Mouse (Mus musculus): ENCODE results near the gene Hecw2. TPM values are rescaled to one million over a fixed set of nuclear protein-coding genes. Genes with fewer than 3 reads are reported as not detected.

Hecw2 gene
- polyA plus RNA-seq, 1 experiment, result 1.3 TPM

GRCm38 (mm10) chr1:54133802-54134436 lies 61.0 kb downstream of the Hecw2 start:
- no peaks in the 10 kb centered on the region for H3K36me3 ChIP-seq (ENCODE audit: control insufficient read depth, insufficient read depth, low read length)
- H3K27ac ChIP-seq (ENCODE audit: control insufficient read depth, insufficient read depth, low read depth, low read length), result no peak overlapping the region
- TF ChIP-seq CTCF (IDR thresholded peaks at IDR 0.05; ENCODE audit: control insufficient read depth, insufficient read depth, insufficient replicate concordance, low read depth, low read length), result no peak
- no peak for TF ChIP-seq POLR2A (IDR thresholded peaks at IDR 0.05; ENCODE audit: control insufficient read depth, low read depth, low read length)
- H3K4me1 ChIP-seq (ENCODE audit: control insufficient read depth, insufficient read depth, low read length), result no peaks in the 10 kb centered on the region
- no peak overlapping the region for H3K4me3 ChIP-seq (ENCODE audit: control insufficient read depth, low read depth, low read length)
- no peaks in the 10 kb centered on the region for H3K27me3 ChIP-seq (ENCODE audit: control insufficient read depth, insufficient read depth, low read length)

GRCm38 (mm10) chr1:54128714-54129431 lies 66.1 kb downstream of the Hecw2 start:
- TF ChIP-seq POLR2A (IDR thresholded peaks at IDR 0.05; ENCODE audit: control insufficient read depth, low read depth, low read length), result no peak
- no peak for TF ChIP-seq CTCF (IDR thresholded peaks at IDR 0.05; ENCODE audit: control insufficient read depth, insufficient read depth, insufficient replicate concordance, low read depth, low read length)
- no peaks in the 10 kb centered on the region for H3K36me3 ChIP-seq (ENCODE audit: control insufficient read depth, insufficient read depth, low read length)
- no peaks in the 10 kb centered on the region for H3K27me3 ChIP-seq (ENCODE audit: control insufficient read depth, insufficient read depth, low read length)
- H3K27ac ChIP-seq (ENCODE audit: control insufficient read depth, insufficient read depth, low read depth, low read length), result no peak overlapping the region
- H3K4me3 ChIP-seq (ENCODE audit: control insufficient read depth, low read depth, low read length), result no peak overlapping the region
- H3K4me1 ChIP-seq (ENCODE audit: control insufficient read depth, insufficient read depth, low read length), result no peaks in the 10 kb centered on the region

GRCm38 (mm10) chr1:54126991-54127742 lies 67.8 kb downstream of the Hecw2 start:
- Histone ChIP-seq H3K27ac (ENCODE audit: control insufficient read depth, insufficient read depth, low read depth, low read length) (no peak overlapping the region), H3K4me1 (ENCODE audit: control insufficient read depth, insufficient read depth, low read length) (no peaks in the 10 kb centered on the region), H3K27me3 (ENCODE audit: control insufficient read depth, insufficient read depth, low read length) (no peaks in the 10 kb centered on the region), H3K4me3 (ENCODE audit: control insufficient read depth, low read depth, low read length) (no peak overlapping the region), H3K36me3 (ENCODE audit: control insufficient read depth, insufficient read depth, low read length) (no peaks in the 10 kb centered on the region)
- TF ChIP-seq POLR2A (IDR thresholded peaks at IDR 0.05; ENCODE audit: control insufficient read depth, low read depth, low read length), result no peak
- TF ChIP-seq CTCF (IDR thresholded peaks at IDR 0.05; ENCODE audit: control insufficient read depth, insufficient read depth, insufficient replicate concordance, low read depth, low read length), result no peak

GRCm38 (mm10) chr1:54122551-54122950 lies 72.4 kb downstream of the Hecw2 start:
- H3K36me3 ChIP-seq (ENCODE audit: control insufficient read depth, insufficient read depth, low read length), result no peaks in the 10 kb centered on the region
- no peaks in the 10 kb centered on the region for H3K27me3 ChIP-seq (ENCODE audit: control insufficient read depth, insufficient read depth, low read length)
- no peak overlapping the region for H3K27ac ChIP-seq (ENCODE audit: control insufficient read depth, insufficient read depth, low read depth, low read length)
- H3K4me3 ChIP-seq (ENCODE audit: control insufficient read depth, low read depth, low read length), result no peak overlapping the region
- H3K4me1 ChIP-seq (ENCODE audit: control insufficient read depth, insufficient read depth, low read length), result no peaks in the 10 kb centered on the region
- no peak for TF ChIP-seq CTCF (IDR thresholded peaks at IDR 0.05; ENCODE audit: control insufficient read depth, insufficient read depth, insufficient replicate concordance, low read depth, low read length)
- TF ChIP-seq POLR2A (IDR thresholded peaks at IDR 0.05; ENCODE audit: control insufficient read depth, low read depth, low read length), result no peak

GRCm38 (mm10) chr1:54121071-54121730 lies 73.8 kb downstream of the Hecw2 start:
- Histone ChIP-seq H3K4me3 (ENCODE audit: control insufficient read depth, low read depth, low read length) (no peak overlapping the region), H3K27me3 (ENCODE audit: control insufficient read depth, insufficient read depth, low read length) (no peaks in the 10 kb centered on the region), H3K36me3 (ENCODE audit: control insufficient read depth, insufficient read depth, low read length) (no peaks in the 10 kb centered on the region), H3K4me1 (ENCODE audit: control insufficient read depth, insufficient read depth, low read length) (no peaks in the 10 kb centered on the region), H3K27ac (ENCODE audit: control insufficient read depth, insufficient read depth, low read depth, low read length) (no peak overlapping the region)
- no peak for TF ChIP-seq POLR2A (IDR thresholded peaks at IDR 0.05; ENCODE audit: control insufficient read depth, low read depth, low read length)
- TF ChIP-seq CTCF (IDR thresholded peaks at IDR 0.05; ENCODE audit: control insufficient read depth, insufficient read depth, insufficient replicate concordance, low read depth, low read length), result no peak

- no peaks in the 10 kb centered on the region for H3K27me3 ChIP-seq (ENCODE audit: control insufficient read depth, insufficient read depth, low read length)
- H3K36me3 ChIP-seq (ENCODE audit: control insufficient read depth, insufficient read depth, low read length), result no peaks in the 10 kb centered on the region
- TF ChIP-seq POLR2A (IDR thresholded peaks at IDR 0.05; ENCODE audit: control insufficient read depth, low read depth, low read length) (no peak), CTCF (IDR thresholded peaks at IDR 0.05; ENCODE audit: control insufficient read depth, insufficient read depth, insufficient replicate concordance, low read depth, low read length) (no peak)
- H3K4me1 ChIP-seq (ENCODE audit: control insufficient read depth, insufficient read depth, low read length), result no peaks in the 10 kb centered on the region
- H3K27ac ChIP-seq (ENCODE audit: control insufficient read depth, insufficient read depth, low read depth, low read length), result no peak overlapping the region
- no peak overlapping the region for H3K4me3 ChIP-seq (ENCODE audit: control insufficient read depth, low read depth, low read length)
These were observed 75.2 kb downstream of the Hecw2 start for GRCm38 (mm10) chr1:54119638-54120320.

All from testis, adult 2 months (tissue).